Mouse (Mus musculus) embryonic facial prominence, embryonic 15.5 days (tissue): ENCODE data around the gene B4galnt2. TPM values are rescaled to one million over a fixed set of nuclear protein-coding genes. Genes with fewer than 3 reads are reported as not detected.
"Not testable (repeated sequence)": the region's sequence is repeated elsewhere in the genome, so short reads cannot be mapped to it uniquely, and the experiment has no call there.

Experiments used
- ATAC-seq: fragments of 200-750 bp; cut with Nextera tagmentation; 2 replicates; pipeline ENCODE4 v1.8.0; 2017; ENCODE audit warnings: low read depth, moderate TSS enrichment; ENCODE audit not compliant: insufficient number of reproducible peaks, low FRiP score, low TSS enrichment
- H3K27ac ChIP-seq: fragments of 300-500 bp; sonication (generic); replicated peaks from 2 replicates; pipeline ENCODE4 v1.5.1; 2015; ENCODE audit warnings: mild to moderate bottlenecking, inconsistent platforms
- H3K27me3 ChIP-seq: fragments of 300-500 bp; sonication (generic); 2 replicates; pipeline ENCODE4 v1.6.1; 2015; ENCODE audit warnings: inconsistent platforms
- H3K36me3 ChIP-seq: fragments of 300-500 bp; sonication (generic); 2 replicates; pipeline ENCODE4 v1.6.1; 2015; ENCODE audit warnings: mild to moderate bottlenecking, inconsistent platforms
- H3K4me1 ChIP-seq: fragments of 300-500 bp; sonication (generic); 2 replicates; pipeline ENCODE4 v1.6.1; 2015; ENCODE audit warnings: inconsistent platforms
- H3K4me2 ChIP-seq: fragments of 300-500 bp; sonication (generic); replicated peaks from 2 replicates; pipeline ENCODE4 v1.6.1; 2015; ENCODE audit warnings: mild to moderate bottlenecking, inconsistent platforms
- H3K4me3 ChIP-seq: fragments of 300-500 bp; sonication (generic); replicated peaks from 2 replicates; pipeline ENCODE4 v1.5.1; 2015; ENCODE audit warnings: mild to moderate bottlenecking, inconsistent platforms
- H3K9ac ChIP-seq: fragments of 300-500 bp; sonication (generic); 2 replicates; pipeline ENCODE4 v1.6.1; 2015; ENCODE audit warnings: inconsistent platforms
- H3K9me3 ChIP-seq: fragments of 300-500 bp; sonication (generic); replicated peaks from 2 replicates; pipeline ENCODE4 v1.6.1; 2016; ENCODE audit warnings: inconsistent platforms
- WGBS: fragments of 180-500 bp; shearing (Covaris S2); methylation state at CpG from one replicate; pipeline ENCODE4 v1.1.7; 2015; 5-methylcytosine and 5-hydroxymethylcytosine counted together
- polyA plus RNA-seq: library from polyadenylated mRNA; unstranded; fragments of >200 nt; fragmentation: Nextera tagmentation; extraction: Ambion mirVana; gene quantifications from 2 replicates; pipeline ENCODE4 v1.2.1, GENCODE M21; 2015

The B4galnt2 gene
- polyA plus RNA-seq, 1 experiment from 2014 or later: 0.09 TPM

- no peak for ATAC-seq
- Histone ChIP-seq H3K9ac (no peak overlapping the region), H3K4me3 (no peak overlapping the region), H3K4me2 (no peak overlapping the region), H3K27ac (no peak overlapping the region), H3K36me3 (no peaks in the 10 kb centered on the region), H3K9me3 (no peaks in the 10 kb centered on the region), H3K27me3 (peaks cover 28% of the 10 kb centered on the region), H3K4me1 (no peaks in the 10 kb centered on the region)
- WGBS: 27% methylated on average over 2 of the region's 2 CpGs
Measured at GRCm38 (mm10) chr11:95924215-95924614, 9.5 kb upstream of the B4galnt2 start.

GRCm38 (mm10) chr11:95923477-95923876 is 8.8 kb upstream of the B4galnt2 start:
- not testable (repeated sequence) for H3K9ac ChIP-seq, H3K9me3 ChIP-seq, H3K4me1 ChIP-seq, H3K27ac ChIP-seq, ATAC-seq, H3K4me3 ChIP-seq, H3K36me3 ChIP-seq, H3K4me2 ChIP-seq
- peaks cover 32% of the 10 kb centered on the region for H3K27me3 ChIP-seq
- WGBS: 5% methylated on average over 4 of the region's 6 CpGs

- H3K27me3 ChIP-seq: peaks cover 45% of the 10 kb centered on the region
Measured at GRCm38 (mm10) chr11:95921991-95922621, 7.4 kb upstream of the B4galnt2 start.

GRCm38 (mm10) chr11:95916426-95916825 is 1.7 kb upstream of the B4galnt2 start:
- Histone ChIP-seq H3K9me3 (no peaks in the 10 kb centered on the region), H3K4me1 (peaks cover 17% of the 10 kb centered on the region), H3K4me3 (no peak overlapping the region), H3K36me3 (no peaks in the 10 kb centered on the region), H3K27ac (no peak overlapping the region), H3K27me3 (peaks cover 78% of the 10 kb centered on the region), H3K9ac (no peak overlapping the region), H3K4me2 (no peak overlapping the region)
- 3% methylated on average over 5 of the region's 5 CpGs for WGBS
- no peak for ATAC-seq

More at GRCm38 (mm10) chr11:95921991-95922621, 7.4 kb upstream of the B4galnt2 start:
- Histone ChIP-seq H3K4me3 (no peak overlapping the region), H3K27ac (no peak overlapping the region), H3K4me1 (no peaks in the 10 kb centered on the region), H3K9ac (no peak overlapping the region), H3K36me3 (no peaks in the 10 kb centered on the region), H3K9me3 (no peaks in the 10 kb centered on the region), H3K4me2 (no peak overlapping the region)
- no peak for ATAC-seq
- 62% methylated on average over 12 of the region's 12 CpGs for WGBS

DNA sequence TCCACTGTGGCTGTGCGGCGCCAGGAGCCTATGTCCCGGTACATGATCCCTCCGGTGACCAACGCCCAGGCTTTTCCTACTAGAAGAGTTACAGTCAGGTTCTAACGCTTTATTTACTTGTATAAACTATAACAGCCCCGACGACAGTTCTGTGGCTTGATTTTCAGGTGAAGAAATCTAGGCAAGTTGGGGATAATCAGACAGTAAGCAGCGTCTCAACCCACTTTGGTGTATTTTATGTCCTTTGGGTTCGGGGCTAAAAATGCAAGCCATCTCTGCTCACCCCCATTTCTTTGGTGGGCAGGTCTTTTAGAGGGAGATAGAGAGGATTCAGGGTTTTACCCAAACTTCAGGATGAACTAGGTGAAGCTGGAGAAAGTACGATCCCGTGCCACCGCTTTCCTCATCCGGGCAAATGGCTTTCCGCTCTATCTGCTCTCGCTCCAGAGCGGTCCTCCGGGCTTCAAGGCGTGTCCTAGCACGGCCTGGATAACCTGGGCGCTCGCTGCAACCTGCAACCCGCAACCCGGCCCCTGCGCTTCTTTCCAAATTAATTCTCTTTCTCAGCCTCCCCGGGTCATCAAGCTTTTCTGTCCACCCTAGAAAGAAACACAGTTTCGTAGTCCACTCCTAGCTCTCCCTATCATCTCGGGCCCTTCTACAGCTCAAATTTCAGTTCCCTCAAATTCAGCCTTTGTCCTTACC is 467 bp upstream of the B4galnt2 start:
- no peak for ATAC-seq
- Histone ChIP-seq H3K27me3 (peaks cover 84% of the 10 kb centered on the region), H3K9me3 (no peaks in the 10 kb centered on the region), H3K4me1 (peaks cover 17% of the 10 kb centered on the region), H3K36me3 (no peaks in the 10 kb centered on the region), H3K4me3 (peak overlapping the region; percentile 21), H3K9ac (no peak overlapping the region), H3K4me2 (peak overlapping the region; percentile 25), H3K27ac (no peak overlapping the region)
- WGBS: 1% methylated on average over 28 of the region's 28 CpGs

- H3K9me3 ChIP-seq: no peaks in the 10 kb centered on the region
- peak overlapping the region; percentile 25; the same call in 1 of the 2 replicates for H3K4me2 ChIP-seq
- WGBS: 3% methylated on average over 14 of the region's 14 CpGs
- no peaks in the 10 kb centered on the region for H3K36me3 ChIP-seq
- no peak overlapping the region for H3K9ac ChIP-seq
- no peak overlapping the region for H3K27ac ChIP-seq
- H3K4me1 ChIP-seq: peaks cover 17% of the 10 kb centered on the region
- peak overlapping the region; percentile 21 for H3K4me3 ChIP-seq
- no peak for ATAC-seq
- peaks cover 83% of the 10 kb centered on the region for H3K27me3 ChIP-seq
Measured at GRCm38 (mm10) chr11:95913959-95914566, 628 bp downstream of the B4galnt2 start.

GRCm38 (mm10) chr11:95911579-95911978 is 3.1 kb downstream of the B4galnt2 start:
- no peaks in the 10 kb centered on the region for H3K9me3 ChIP-seq
- H3K27ac ChIP-seq: no peak overlapping the region
- no peak overlapping the region for H3K9ac ChIP-seq
- ATAC-seq: no peak
- H3K4me3 ChIP-seq: no peak overlapping the region
- 16% methylated on average over 7 of the region's 7 CpGs for WGBS
- no peak overlapping the region for H3K4me2 ChIP-seq
- no peaks in the 10 kb centered on the region for H3K36me3 ChIP-seq
- H3K4me1 ChIP-seq: peaks cover 17% of the 10 kb centered on the region
- H3K27me3 ChIP-seq: peaks cover 62% of the 10 kb centered on the region

GRCm38 (mm10) chr11:95907805-95908524 is 6.7 kb downstream of the B4galnt2 start:
- 83% methylated on average over 5 of the region's 5 CpGs for WGBS

GRCm38 (mm10) chr11:95904290-95904689 is 10.4 kb downstream of the B4galnt2 start:
- Histone ChIP-seq H3K9me3 (no peaks in the 10 kb centered on the region), H3K27ac (no peak overlapping the region), H3K4me2 (no peak overlapping the region), H3K4me1 (no peaks in the 10 kb centered on the region), H3K36me3 (no peaks in the 10 kb centered on the region), H3K27me3 (peaks cover 2% of the 10 kb centered on the region; the same call in 1 of the 2 replicates), H3K4me3 (no peak overlapping the region), H3K9ac (no peak overlapping the region)
- ATAC-seq: no peak
- WGBS: 67% methylated on average over 2 of the region's 2 CpGs

More at GRCm38 (mm10) chr11:95907805-95908524, 6.7 kb downstream of the B4galnt2 start:
- H3K27ac ChIP-seq: no peak overlapping the region
- H3K4me2 ChIP-seq: no peak overlapping the region
- ATAC-seq: no peak
- no peak overlapping the region for H3K9ac ChIP-seq
- H3K4me1 ChIP-seq: no peaks in the 10 kb centered on the region
- H3K4me3 ChIP-seq: no peak overlapping the region
- H3K9me3 ChIP-seq: no peaks in the 10 kb centered on the region
- H3K36me3 ChIP-seq: no peaks in the 10 kb centered on the region
- H3K27me3 ChIP-seq: peaks cover 28% of the 10 kb centered on the region

DNA sequence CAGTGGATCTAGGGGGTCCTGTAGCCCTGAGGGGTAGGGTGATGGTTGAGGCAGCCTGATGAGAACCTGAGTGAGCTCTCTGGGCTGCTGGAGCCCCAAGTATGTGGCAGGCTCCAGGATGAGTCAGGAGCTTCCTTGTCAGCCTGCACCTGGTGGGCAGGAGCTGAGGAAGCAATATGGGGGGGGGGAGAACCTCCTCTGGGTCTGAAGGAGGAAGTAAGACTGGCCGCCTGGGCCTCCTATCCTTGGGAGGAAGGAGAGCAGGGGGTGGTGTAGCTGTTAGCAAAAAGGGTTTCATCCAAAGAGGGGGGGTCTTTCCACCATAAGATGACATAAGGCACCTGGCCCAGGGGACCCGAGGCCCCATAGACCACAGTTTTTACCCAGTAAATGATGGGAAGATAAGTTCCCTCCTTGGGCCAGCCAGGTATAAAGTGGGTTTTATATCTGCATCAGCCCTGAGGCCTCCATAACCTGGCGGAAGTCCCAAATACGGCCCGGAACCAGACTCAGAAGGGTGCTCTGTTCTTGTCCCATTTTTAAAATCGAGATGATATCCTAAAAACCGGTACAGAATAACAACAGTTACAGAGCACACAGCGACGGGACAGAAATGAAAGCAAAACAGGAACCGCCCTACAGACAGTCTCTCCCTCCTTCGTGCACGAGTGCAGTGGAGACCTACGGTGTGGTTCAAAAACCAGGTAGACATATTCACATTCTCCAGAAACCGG is 18.1 kb downstream of the B4galnt2 start:
- no peak overlapping the region for H3K9ac ChIP-seq
- H3K4me1 ChIP-seq: no peaks in the 10 kb centered on the region
- H3K4me3 ChIP-seq: no peak overlapping the region
- WGBS: 74% methylated on average over 14 of the region's 14 CpGs
- no peaks in the 10 kb centered on the region for H3K27me3 ChIP-seq
- no peak overlapping the region for H3K4me2 ChIP-seq
- ATAC-seq: no peak
- H3K9me3 ChIP-seq: no peaks in the 10 kb centered on the region
- no peak overlapping the region for H3K27ac ChIP-seq
- H3K36me3 ChIP-seq: no peaks in the 10 kb centered on the region
